Mouse (Mus musculus): ENCODE data around the gene Igf2bp3. TPM values are rescaled to one million over a fixed set of nuclear protein-coding genes. Genes with fewer than 3 reads are reported as not detected.

The Igf2bp3 gene
- polyA plus RNA-seq (2014; fragmentation: Illumina TruSeq; extraction: RNeasy Lipid Tissue Mini Kit (QIAGEN cat#74804); ENCODE audit: low read depth, low replicate concordance): not detected

GRCm38 (mm10) chr6:49214928-49215747, at the start of gene Igf2bp3:
Gene Igf2bp3, minus strand, starts transcription at chr6:49214957.

GRCm38 (mm10) chr6:49263847-49264243, 49.1 kb upstream of the Igf2bp3 start, which contains the start of gene Tra2a:
Gene Tra2a, minus strand, starts transcription at chr6:49264033.

GRCm38 (mm10) chr6:49073304-49074116, 141.2 kb downstream of the Igf2bp3 start, which contains the start of gene Malsu1:
Gene Malsu1, plus strand, starts transcription at chr6:49073795.

GRCm38 (mm10) chr6:49036275-49037267, 178.2 kb downstream of the Igf2bp3 start, which contains the start of gene Gpnmb:
Gene Gpnmb, plus strand, starts transcription at chr6:49036546.

Other genes with a start within 250 kb of the Igf2bp3 start
- gene Doxl2, start 240.0 kb downstream of the Igf2bp3 start, polyA plus RNA-seq (2014; fragmentation: Illumina TruSeq; extraction: RNeasy Lipid Tissue Mini Kit (QIAGEN cat#74804); ENCODE audit: low read depth, low replicate concordance): not detected
- gene Svs1, start 228.1 kb downstream of the Igf2bp3 start, polyA plus RNA-seq (2014; fragmentation: Illumina TruSeq; extraction: RNeasy Lipid Tissue Mini Kit (QIAGEN cat#74804); ENCODE audit: low read depth, low replicate concordance): not detected
- gene Gpnmb, start 178.4 kb downstream of the Igf2bp3 start, polyA plus RNA-seq (2014; fragmentation: Illumina TruSeq; extraction: RNeasy Lipid Tissue Mini Kit (QIAGEN cat#74804); ENCODE audit: low read depth, low replicate concordance): 1.5 TPM
- gene Malsu1, start 141.2 kb downstream of the Igf2bp3 start, polyA plus RNA-seq (2014; fragmentation: Illumina TruSeq; extraction: RNeasy Lipid Tissue Mini Kit (QIAGEN cat#74804); ENCODE audit: low read depth, low replicate concordance): 15.8 TPM
- 55.2 TPM for gene Tra2a, start 49.1 kb upstream of the Igf2bp3 start, polyA plus RNA-seq (2014; fragmentation: Illumina TruSeq; extraction: RNeasy Lipid Tissue Mini Kit (QIAGEN cat#74804); ENCODE audit: low read depth, low replicate concordance)
- gene Ccdc126, start 104.3 kb upstream of the Igf2bp3 start, polyA plus RNA-seq (2014; fragmentation: Illumina TruSeq; extraction: RNeasy Lipid Tissue Mini Kit (QIAGEN cat#74804); ENCODE audit: low read depth, low replicate concordance): 4.4 TPM
- 0.92 TPM for gene Fam221a, start 152.8 kb upstream of the Igf2bp3 start, polyA plus RNA-seq (2014; fragmentation: Illumina TruSeq; extraction: RNeasy Lipid Tissue Mini Kit (QIAGEN cat#74804); ENCODE audit: low read depth, low replicate concordance)
- gene Stk31, start 180.6 kb upstream of the Igf2bp3 start, polyA plus RNA-seq (2014; fragmentation: Illumina TruSeq; extraction: RNeasy Lipid Tissue Mini Kit (QIAGEN cat#74804); ENCODE audit: low read depth, low replicate concordance): not detected